Mouse (Mus musculus) forebrain, embryonic 15.5 days (tissue): ENCODE results near the gene Hmgn3. TPM values are rescaled to one million over a fixed set of nuclear protein-coding genes. Genes with fewer than 3 reads are reported as not detected.
A peak's percentile ranks its signal among the peaks of the same experiment; 100 is the strongest.

Experiments used
- ATAC-seq: fragments of 200-750 bp; cut with Nextera tagmentation; replicated peaks from 2 replicates; pipeline ENCODE4 v1.8.0; 2017; ENCODE audit warnings: mild to moderate bottlenecking, moderate TSS enrichment, moderate library complexity
- H3K27ac ChIP-seq: fragments of 300-500 bp; sonication (generic); replicated peaks from 2 replicates; pipeline ENCODE4 v1.5.1; 2015; ENCODE audit warnings: mild to moderate bottlenecking, inconsistent platforms
- H3K27me3 ChIP-seq: fragments of 300-500 bp; sonication (generic); 2 replicates; pipeline ENCODE4 v1.6.1; 2015; ENCODE audit warnings: inconsistent platforms
- H3K36me3 ChIP-seq: fragments of 300-500 bp; sonication (generic); 2 replicates; pipeline ENCODE4 v1.6.1; 2015; ENCODE audit warnings: mild to moderate bottlenecking, inconsistent platforms
- H3K4me1 ChIP-seq: fragments of 300-500 bp; sonication (generic); 2 replicates; pipeline ENCODE4 v1.6.1; 2015; ENCODE audit warnings: inconsistent platforms
- H3K4me2 ChIP-seq: fragments of 300-500 bp; sonication (generic); replicated peaks from 2 replicates; pipeline ENCODE4 v1.6.1; 2015; ENCODE audit warnings: mild to moderate bottlenecking, inconsistent platforms
- H3K4me3 ChIP-seq: fragments of 300-500 bp; sonication (generic); 2 replicates; pipeline ENCODE4 v1.5.1; 2015; ENCODE audit warnings: mild to moderate bottlenecking, inconsistent platforms
- H3K9ac ChIP-seq: fragments of 300-500 bp; sonication (generic); replicated peaks from 2 replicates; pipeline ENCODE4 v1.6.1; 2015; ENCODE audit warnings: mild to moderate bottlenecking, inconsistent platforms
- H3K9me3 ChIP-seq: fragments of 300-500 bp; sonication (generic); 2 replicates; pipeline ENCODE4 v1.6.1; 2016; ENCODE audit warnings: inconsistent platforms
- WGBS: fragments of 180-500 bp; shearing (Covaris S2); methylation state at CpG from one replicate; pipeline ENCODE4 v1.1.7; 2015; ENCODE audit warnings: mixed read lengths; 5-methylcytosine and 5-hydroxymethylcytosine counted together
- polyA plus RNA-seq: library from polyadenylated mRNA; unstranded; fragments of >200 nt; fragmentation: Nextera tagmentation; extraction: Ambion mirVana; gene quantifications from 2 replicates; pipeline ENCODE4 v1.2.1, GENCODE M21; 2015

Gene Hmgn3
- polyA plus RNA-seq, 1 experiment from 2014 or later = 175 TPM

- WGBS = 90% methylated on average over 3 of the region's 3 CpGs
- no peak overlapping the region for H3K4me2 ChIP-seq
- no peak overlapping the region for H3K27ac ChIP-seq
- H3K9me3 ChIP-seq = no peaks in the 10 kb centered on the region
- ATAC-seq = no peak
- peaks cover 22% of the 10 kb centered on the region for H3K4me1 ChIP-seq
- no peaks in the 10 kb centered on the region for H3K36me3 ChIP-seq
- H3K4me3 ChIP-seq = no peak overlapping the region
- no peak overlapping the region for H3K9ac ChIP-seq
- H3K27me3 ChIP-seq = no peaks in the 10 kb centered on the region
Measured at GRCm38 (mm10) chr9:83094649-83095336, 51.7 kb downstream of the Hmgn3 start.

GRCm38 (mm10) chr9:83083790-83084469 is 62.6 kb downstream of the Hmgn3 start:
- WGBS = 80% methylated on average over 7 of the region's 7 CpGs
- Histone ChIP-seq H3K27me3 (no peaks in the 10 kb centered on the region), H3K27ac (no peak overlapping the region), H3K4me1 (no peaks in the 10 kb centered on the region), H3K4me2 (no peak overlapping the region), H3K4me3 (no peak overlapping the region), H3K9ac (no peak overlapping the region), H3K36me3 (no peaks in the 10 kb centered on the region), H3K9me3 (no peaks in the 10 kb centered on the region)
- ATAC-seq = no peak

- H3K9me3 ChIP-seq = no peaks in the 10 kb centered on the region
- no peaks in the 10 kb centered on the region for H3K36me3 ChIP-seq
- WGBS = 55% methylated on average over 5 of the region's 5 CpGs
- ATAC-seq = no peak
- no peak overlapping the region for H3K9ac ChIP-seq
- H3K4me3 ChIP-seq = no peak overlapping the region
- no peaks in the 10 kb centered on the region for H3K27me3 ChIP-seq
- H3K27ac ChIP-seq = no peak overlapping the region
- H3K4me2 ChIP-seq = no peak overlapping the region
- H3K4me1 ChIP-seq = no peaks in the 10 kb centered on the region
Measured at GRCm38 (mm10) chr9:83083091-83083490, 63.4 kb downstream of the Hmgn3 start.

- no peaks in the 10 kb centered on the region for H3K9me3 ChIP-seq
Measured at GRCm38 (mm10) chr9:83082296-83082695, 64.2 kb downstream of the Hmgn3 start.

GRCm38 (mm10) chr9:83079724-83080123 is 66.8 kb downstream of the Hmgn3 start:
- no peaks in the 10 kb centered on the region for H3K27me3 ChIP-seq
- no peaks in the 10 kb centered on the region for H3K36me3 ChIP-seq
- no peaks in the 10 kb centered on the region for H3K9me3 ChIP-seq
- 92% methylated on average over 3 of the region's 3 CpGs for WGBS
- H3K27ac ChIP-seq = no peak overlapping the region
- ATAC-seq = no peak
- no peaks in the 10 kb centered on the region for H3K4me1 ChIP-seq
- no peak overlapping the region for H3K4me2 ChIP-seq
- no peak overlapping the region for H3K4me3 ChIP-seq
- H3K9ac ChIP-seq = no peak overlapping the region

More at GRCm38 (mm10) chr9:83082296-83082695, 64.2 kb downstream of the Hmgn3 start:
- ATAC-seq = no peak
- Histone ChIP-seq H3K4me1 (no peaks in the 10 kb centered on the region), H3K9ac (no peak overlapping the region), H3K4me2 (no peak overlapping the region), H3K36me3 (no peaks in the 10 kb centered on the region), H3K4me3 (no peak overlapping the region), H3K27me3 (no peaks in the 10 kb centered on the region), H3K27ac (no peak overlapping the region)
- 58% methylated on average over 6 of the region's 6 CpGs for WGBS

- Histone ChIP-seq H3K4me2 (no peak overlapping the region), H3K36me3 (no peaks in the 10 kb centered on the region), H3K4me1 (no peaks in the 10 kb centered on the region), H3K9me3 (no peaks in the 10 kb centered on the region), H3K27ac (no peak overlapping the region), H3K4me3 (no peak overlapping the region), H3K27me3 (no peaks in the 10 kb centered on the region), H3K9ac (no peak overlapping the region)
- WGBS = 88% methylated on average over 5 of the region's 5 CpGs
- no peak for ATAC-seq
Measured at GRCm38 (mm10) chr9:83068246-83068645, 78.2 kb downstream of the Hmgn3 start.

GRCm38 (mm10) chr9:83061289-83061688 is 85.2 kb downstream of the Hmgn3 start:
- no peak overlapping the region for H3K27ac ChIP-seq
- no peak overlapping the region for H3K4me3 ChIP-seq
- H3K36me3 ChIP-seq = no peaks in the 10 kb centered on the region
- no peak overlapping the region for H3K9ac ChIP-seq
- H3K9me3 ChIP-seq = no peaks in the 10 kb centered on the region
- 0 out of 2 replicates have a peak, but pooled peaks have one; percentile 32 for ATAC-seq
- no peaks in the 10 kb centered on the region for H3K27me3 ChIP-seq
- no peaks in the 10 kb centered on the region for H3K4me1 ChIP-seq
- H3K4me2 ChIP-seq = no peak overlapping the region
- 84% methylated on average over 11 of the region's 11 CpGs for WGBS

Other genes starting within 250 kb of the Hmgn3 start
- 143 and 154 TPM in 2 replicates for gene Phip, start 171.2 kb downstream of the Hmgn3 start, polyA plus RNA-seq